Mouse (Mus musculus): Measurements from ENCODE around the gene Rtn1.

The Rtn1 gene

GRCm38 (mm10) chr12:72374823-72375225 is 34.0 kb downstream of the Rtn1 start:
- in situ Hi-C loops (cut with MboI, MseI): no loop called here

- in situ Hi-C loops (cut with MboI, MseI): no loop called here
These were observed 34.8 kb downstream of the Rtn1 start for GRCm38 (mm10) chr12:72373916-72374615.

- in situ Hi-C loops (cut with MboI, MseI): no loop called here
These were observed 38.8 kb downstream of the Rtn1 start for GRCm38 (mm10) chr12:72370081-72370480.

- in situ Hi-C loops (cut with MboI, MseI): no loop called here
These were observed 42.1 kb downstream of the Rtn1 start for GRCm38 (mm10) chr12:72366763-72367162.

DNA sequence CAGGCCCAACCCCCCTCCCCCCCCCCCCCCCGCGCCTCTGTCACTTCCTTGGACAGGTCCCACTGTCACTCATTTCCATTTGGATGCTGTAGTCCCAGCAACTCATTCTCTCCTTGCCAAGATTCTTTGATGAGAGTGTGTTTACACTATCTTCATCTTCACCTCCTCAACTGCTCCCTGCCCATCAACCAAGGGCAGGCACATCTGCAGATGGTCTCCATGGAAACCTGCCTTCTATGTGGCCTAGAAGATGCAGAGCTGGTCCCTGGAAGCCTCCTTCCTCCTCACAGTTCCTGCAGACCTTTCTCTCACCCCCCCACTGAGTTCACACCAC is 42.8 kb downstream of the Rtn1 start:
- in situ Hi-C loops (cut with MboI, MseI): no loop called here

DNA sequence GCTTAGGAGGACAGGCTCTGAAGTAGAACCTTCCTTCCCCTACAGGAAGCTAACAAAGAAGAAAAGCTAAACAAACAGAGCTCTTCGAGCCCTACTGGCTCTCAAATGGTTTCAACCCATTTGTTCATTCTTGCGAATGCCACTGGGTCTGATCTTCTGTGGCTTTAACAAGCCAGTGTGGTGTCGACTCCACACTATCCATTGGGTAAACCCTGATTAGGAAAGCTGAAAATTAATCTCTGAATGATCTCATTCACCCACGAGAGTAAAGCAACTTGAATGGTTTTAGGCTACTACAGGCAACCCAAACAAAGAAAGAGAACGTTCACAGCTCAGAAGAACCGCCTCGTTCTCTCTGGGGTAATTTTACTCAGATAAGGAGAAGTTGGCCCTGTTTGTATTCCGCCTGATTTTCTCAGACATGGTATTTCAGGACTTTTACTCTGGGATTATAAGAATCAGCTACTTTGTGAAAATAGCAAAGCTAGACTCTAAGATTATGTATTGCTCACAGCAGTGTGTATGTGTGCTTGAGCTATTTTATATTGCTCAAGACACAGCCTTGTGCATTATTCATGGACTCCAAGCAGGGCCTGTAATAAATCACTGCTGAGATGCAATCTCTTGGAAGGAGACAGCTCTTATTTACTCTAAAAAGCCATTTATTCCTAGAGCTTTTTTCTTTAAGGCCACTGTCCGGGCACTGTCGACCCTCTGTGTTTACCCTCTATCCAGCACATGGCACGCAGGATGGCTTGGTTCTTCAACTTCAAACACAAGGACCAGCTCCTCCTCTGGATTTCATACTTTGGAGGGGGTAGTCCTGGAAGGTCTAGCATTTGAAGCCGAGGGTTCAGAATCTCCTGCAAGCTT is 43.4 kb downstream of the Rtn1 start:
- in situ Hi-C loops (cut with MboI, MseI): no loop called here

DNA sequence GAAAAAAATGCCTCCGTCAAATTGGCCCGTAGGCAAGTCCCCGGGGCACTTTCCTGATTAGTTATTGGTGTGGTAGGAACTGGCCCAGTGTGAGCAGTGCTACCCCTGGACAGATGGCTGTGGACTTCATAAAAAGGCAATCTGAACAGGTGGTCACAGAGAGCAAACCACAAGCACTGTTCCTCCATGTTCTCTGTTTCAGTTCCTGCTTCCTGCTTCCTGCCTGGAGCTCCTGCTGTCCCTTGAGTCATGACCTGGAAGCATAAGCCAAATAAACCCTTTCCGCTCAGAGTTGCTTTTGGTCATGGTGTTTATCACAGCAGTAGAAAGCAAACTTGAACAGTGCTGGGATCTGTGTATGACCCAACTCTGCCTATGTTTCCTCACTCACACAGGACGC is 44.3 kb downstream of the Rtn1 start:
- in situ Hi-C loops (cut with MboI, MseI): no loop called here

DNA sequence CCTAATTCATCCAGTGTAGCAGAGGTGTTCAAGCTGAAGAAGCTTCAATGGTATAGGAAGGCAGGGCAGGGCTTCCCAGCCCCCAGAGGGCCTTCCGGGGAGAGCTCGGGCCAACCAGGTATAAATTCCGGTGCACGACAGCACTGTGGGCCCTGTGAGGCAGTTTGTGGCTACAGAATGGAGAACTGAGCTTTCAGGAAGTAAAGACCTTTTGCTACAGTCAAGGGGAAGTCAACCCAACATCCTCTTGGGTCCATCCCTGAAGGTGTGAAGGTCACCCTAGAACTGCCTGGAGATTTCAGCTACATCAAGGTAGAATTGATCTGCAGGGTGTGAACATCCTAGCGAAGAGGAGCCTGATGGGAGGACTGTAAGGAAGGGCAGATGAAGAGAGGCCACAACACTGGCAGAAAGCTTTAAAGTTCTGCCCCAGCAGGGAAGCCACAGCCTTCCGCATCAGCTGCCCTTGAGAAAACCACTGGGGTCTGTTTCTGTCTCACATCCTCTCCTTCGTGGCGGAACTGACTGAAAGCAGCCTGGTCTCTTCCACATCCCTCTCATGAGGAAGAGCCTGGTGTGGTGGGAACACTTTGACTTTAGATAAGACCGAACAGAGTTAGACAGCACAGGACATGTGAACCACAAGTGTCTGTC is 47.0 kb downstream of the Rtn1 start:
- in situ Hi-C loops (cut with MboI, MseI): no loop called here

DNA sequence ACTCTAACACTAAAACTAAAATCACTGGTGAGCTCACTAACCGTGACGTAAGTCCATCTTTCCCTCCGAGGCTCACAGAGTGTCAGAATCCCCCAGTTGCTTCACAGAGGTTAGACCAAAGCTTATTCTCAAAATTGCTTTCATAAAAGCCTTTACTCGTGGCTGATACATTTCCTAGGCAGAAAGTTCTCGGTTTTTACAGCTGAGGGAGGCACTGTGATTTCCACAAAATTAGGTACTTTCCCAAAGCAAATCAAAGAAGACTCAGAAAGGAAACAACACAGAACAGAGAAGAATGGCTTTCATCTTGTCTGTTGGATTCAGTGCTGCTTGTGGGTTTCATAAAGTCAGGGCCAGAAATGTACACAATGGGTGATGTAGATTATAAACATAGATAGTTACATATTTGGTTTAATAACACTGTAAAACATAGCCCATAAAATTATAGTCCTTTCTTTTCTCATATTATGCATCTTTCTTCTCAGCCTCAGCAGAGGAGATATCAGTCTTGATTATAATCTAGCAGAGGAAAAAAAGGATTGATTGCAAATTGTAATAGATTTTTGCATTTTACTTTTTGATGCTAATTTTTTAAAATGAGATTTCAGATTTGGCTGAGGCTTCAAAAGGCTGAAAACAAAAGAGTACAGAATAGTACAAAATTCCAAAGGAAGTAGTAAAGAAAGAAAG is 47.8 kb downstream of the Rtn1 start:
- in situ Hi-C loops (cut with MboI, MseI): no loop called here

DNA sequence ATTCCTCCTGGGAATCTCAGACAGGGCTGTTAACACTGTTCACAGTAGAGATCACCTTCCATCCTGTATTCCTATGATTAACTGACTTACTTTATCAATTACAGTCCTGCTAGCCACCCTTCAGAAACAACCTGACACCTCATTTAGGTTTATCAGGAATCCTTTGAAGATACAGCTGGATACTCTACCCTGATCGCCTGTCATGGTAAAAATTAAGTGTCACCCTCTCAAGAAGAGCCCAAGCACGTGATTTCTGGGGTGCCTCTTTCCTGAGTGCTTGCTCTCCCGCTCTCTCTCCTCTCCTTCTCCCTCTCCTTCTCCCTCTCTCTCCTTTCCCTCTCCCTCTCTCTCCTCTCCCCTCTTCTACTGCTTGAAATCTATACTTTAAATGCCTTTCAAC is 49.0 kb downstream of the Rtn1 start:
- in situ Hi-C loops (cut with MboI, MseI): no loop called here

GRCm38 (mm10) chr12:72357667-72358420 is 51.0 kb downstream of the Rtn1 start:
- in situ Hi-C loops (cut with MboI, MseI): no loop called here

DNA sequence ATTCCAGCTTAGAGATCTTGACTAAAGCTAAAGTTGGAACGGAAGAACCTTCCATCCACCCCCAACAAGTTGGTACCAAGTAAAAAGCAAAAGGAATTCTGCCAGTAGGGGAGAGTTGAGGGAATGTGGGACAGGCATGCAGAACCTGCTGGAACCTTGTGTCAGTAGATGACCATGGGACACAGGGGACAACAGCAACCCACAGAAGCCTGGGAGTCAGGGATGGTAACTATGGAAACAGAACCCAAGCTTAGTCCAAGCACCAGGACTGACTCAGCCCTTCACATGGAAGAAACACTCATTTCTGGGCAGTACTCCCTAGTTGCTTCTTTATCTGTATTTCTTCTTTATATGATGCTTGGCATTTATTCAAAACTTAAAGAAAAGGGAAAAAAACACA is 54.6 kb downstream of the Rtn1 start:
- in situ Hi-C loops (cut with MboI, MseI): no loop called here

GRCm38 (mm10) chr12:72353506-72353905 is 55.3 kb downstream of the Rtn1 start:
- in situ Hi-C loops (cut with MboI, MseI): no loop called here

- in situ Hi-C loops (cut with MboI, MseI): no loop called here
These were observed 60.3 kb downstream of the Rtn1 start for GRCm38 (mm10) chr12:72348508-72348907.

- in situ Hi-C loops (cut with MboI, MseI): no loop called here
These were observed 61.7 kb downstream of the Rtn1 start for GRCm38 (mm10) chr12:72347184-72347583.

DNA sequence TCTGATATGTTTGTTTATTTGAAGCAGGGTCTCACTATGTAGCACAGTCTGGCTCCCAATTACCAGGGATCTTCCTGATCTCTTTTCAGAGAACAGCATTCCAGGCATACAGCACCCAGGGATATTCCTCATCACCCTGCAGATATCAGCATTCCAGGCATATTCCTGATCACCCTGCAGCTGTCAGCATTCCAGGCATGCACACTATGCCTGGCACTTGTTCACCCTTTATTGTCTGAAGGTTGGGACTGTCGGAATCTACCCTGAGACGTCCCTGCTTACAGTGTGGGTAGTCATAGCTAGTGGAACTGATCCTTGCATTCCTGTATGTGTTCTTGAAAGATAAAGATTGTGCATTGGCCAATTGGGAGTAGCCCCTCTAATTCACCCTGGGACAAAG is 65.2 kb downstream of the Rtn1 start:
- in situ Hi-C loops (cut with MboI, MseI): no loop called here

DNA sequence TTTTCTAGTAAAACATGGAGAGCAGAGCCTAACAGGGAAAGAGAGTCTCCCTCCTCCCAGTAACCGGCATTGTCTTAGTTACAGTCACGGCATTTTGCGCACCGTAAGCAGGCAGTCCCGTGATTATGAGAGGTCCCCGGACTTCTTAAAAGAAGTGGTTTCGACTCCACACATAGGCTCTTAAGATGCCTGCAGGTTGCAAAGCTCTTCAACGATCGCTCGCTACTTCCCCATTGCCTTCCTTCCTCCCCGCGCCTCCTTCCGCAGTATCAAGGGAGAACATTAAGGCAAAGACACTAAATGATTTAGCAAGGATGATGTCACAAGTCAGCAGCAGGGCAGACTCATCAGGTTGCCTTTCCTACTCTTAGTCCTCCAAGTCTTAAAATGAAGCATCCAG is 72.8 kb downstream of the Rtn1 start:
- in situ Hi-C loops (cut with MboI, MseI): no loop called here

DNA sequence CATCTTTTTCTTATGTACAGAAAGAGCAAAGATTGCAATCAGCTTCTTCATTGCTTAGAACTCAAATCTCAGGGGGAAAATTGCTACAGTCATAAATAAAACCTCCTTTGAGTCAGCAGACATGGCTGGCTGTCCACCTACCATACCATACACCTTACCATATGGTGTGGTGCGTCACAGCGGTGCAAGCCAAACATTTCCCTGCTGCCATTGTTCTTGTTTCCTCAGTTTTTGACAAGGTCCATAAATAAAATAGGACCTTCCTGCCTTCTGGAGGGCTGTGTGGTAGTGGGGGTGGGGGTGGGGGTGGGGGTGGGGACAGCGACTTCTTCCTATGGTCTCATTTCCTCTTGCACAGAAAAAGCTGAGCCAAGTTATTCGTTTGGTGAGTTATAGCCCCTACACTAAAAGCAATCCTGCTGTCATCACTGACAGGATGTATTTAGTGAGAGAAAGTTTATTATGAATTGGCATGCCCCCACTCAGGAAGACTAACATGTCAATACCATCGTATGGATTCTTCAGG is 76.3 kb downstream of the Rtn1 start:
- in situ Hi-C loops (cut with MboI, MseI): no loop called here

DNA sequence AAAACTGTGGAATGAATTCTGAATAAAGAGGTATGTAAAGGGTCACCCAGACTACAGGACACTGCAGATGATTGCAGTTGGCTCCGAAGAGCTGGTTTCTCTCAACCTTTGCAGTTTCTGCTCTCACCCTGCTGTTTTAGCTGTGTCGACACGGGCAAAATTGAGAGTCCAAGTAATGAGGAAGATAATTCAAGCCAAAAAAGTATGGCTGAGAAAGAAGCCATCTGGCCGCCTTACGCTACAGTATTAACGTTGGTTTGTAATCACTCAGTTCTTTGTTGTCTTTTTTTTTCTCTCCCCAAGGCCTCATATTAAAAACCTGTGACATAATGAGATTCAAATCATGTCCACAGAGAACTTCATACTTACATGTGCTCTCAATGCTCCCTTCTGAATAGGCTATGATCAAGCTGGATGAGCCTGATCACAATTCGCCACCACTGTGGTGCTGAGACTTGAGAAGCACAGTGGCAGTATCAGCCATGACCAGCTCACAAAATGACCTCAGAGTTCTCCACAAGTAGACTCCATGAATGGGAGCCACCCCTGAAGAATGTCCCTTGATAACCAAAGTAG is 76.9 kb downstream of the Rtn1 start:
- in situ Hi-C loops (cut with MboI, MseI): no loop called here

- in situ Hi-C loops (cut with MboI, MseI): loop anchor here in 1 of 2 experiments (10.0 kb wide), 1 partner anchor 1849 kb away; no protein-coding TSS in a partner anchor
These were observed 82.8 kb downstream of the Rtn1 start for GRCm38 (mm10) chr12:72326087-72326486.

- in situ Hi-C loops (cut with MboI, MseI): loop anchor here in 1 of 2 experiments (10.0 kb wide), 1 partner anchor 1850 kb away; no protein-coding TSS in a partner anchor
These were observed 83.8 kb downstream of the Rtn1 start for GRCm38 (mm10) chr12:72325025-72325424.
